Mouse (Mus musculus) urinary bladder, postnatal 0 days (tissue): ENCODE measurements around the gene Cwc27. TPM values are rescaled to one million over a fixed set of nuclear protein-coding genes. Genes with fewer than 3 reads are reported as not detected.

ENCODE experiments used
- polyA plus RNA-seq: library from polyadenylated mRNA; unstranded; fragments of >200 nt; fragmentation: Nextera tagmentation; extraction: Ambion mirVana; gene quantifications from 2 replicates; pipeline ENCODE4 v1.2.1, GENCODE M21; 2015

Gene Cwc27
- polyA plus RNA-seq, result 14.9 and 19.4 TPM in 2 replicates

DNA sequence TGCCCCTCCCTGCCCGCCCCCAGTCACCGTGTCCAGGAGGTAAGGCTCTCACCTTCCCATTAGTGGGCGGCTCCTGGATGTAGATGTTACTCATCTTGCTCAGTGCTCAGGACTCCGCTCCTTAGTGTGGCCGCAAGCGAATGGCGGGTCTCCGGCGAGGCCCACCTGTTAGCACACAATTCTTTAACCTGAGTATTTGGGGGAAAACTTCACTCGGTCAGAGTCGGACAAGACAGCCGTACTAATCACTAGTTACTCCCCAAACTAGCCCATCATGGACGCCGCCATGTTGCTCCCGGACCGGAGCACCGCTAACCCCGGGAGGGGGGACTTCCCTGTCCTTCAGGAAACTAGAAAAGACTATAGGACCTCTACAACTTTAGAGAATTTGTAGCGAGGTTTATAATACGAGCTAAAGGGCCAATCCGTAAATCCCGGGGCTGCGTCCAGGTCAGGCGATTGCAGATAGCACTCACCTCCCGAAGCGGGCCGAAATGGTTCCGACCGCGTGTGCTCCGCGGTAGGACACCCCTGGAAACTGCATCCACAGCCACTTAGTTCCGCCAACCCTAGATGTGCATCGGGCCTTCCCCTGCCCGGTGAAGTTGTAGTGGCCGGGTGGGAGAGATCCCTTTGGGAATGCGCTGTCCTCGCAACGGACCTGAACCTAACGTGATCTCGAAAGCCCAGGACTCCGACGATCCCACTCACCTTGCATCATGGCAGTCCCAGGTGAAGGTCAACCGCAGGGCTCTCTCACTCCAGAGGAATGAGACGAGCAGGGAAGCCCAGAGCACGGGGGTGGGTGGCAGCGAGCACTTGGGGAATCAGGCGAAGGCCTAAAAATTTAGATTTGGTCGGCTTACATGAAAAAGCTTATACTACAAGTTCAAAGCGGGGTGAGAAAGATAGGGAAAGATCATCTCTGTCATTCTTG, at the start of gene Cwc27:
Gene Cwc27 (minus strand): TSS at position 508 of the 937 bp plus-strand sequence.

GRCm38 (mm10) chr13:104863127-104863979, 46.4 kb upstream of the Cwc27 start, which contains the start of gene Shisal2b:
Gene Shisal2b, minus strand, starts transcription at chr13:104863893.

DNA sequence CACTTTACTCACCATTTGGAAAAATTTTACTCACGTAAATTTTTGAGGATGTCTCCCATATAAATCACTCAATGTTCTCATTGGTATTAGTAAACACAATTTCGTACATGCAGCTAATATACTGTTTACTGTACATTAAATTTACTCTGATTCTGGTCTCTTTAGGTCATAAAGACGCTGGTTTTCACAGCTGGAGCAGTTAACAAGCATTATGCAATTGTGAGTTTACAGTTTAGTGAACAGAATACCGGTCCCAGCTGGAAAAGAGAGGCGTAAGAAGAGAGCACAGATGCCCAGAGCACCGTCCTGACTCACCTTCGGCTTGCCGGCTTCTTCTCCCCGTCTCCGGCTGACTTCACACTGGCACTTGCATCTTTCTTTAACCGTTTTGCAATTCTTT, 24.8 kb downstream of the Cwc27 start, which contains the start of gene Srek1ip1:
Gene Srek1ip1 (plus strand): TSS at position 301 of the 400 bp plus-strand sequence.

Other genes with a start within 250 kb of the Cwc27 start
- 12.3 and 14.7 TPM in 2 replicates for gene Srek1ip1, start 24.7 kb downstream of the Cwc27 start, polyA plus RNA-seq
- not detected in 2 replicates for gene Shisal2b, start 46.8 kb upstream of the Cwc27 start, polyA plus RNA-seq
- 6.0 and 6.5 TPM in 2 replicates for gene Rgs7bp, start 237.8 kb upstream of the Cwc27 start, polyA plus RNA-seq